Mouse (Mus musculus) CD4-positive helper T cell, adult 2 months (primary cell): ENCODE results near the gene Cyb5rl.

Experiments used
- DNase-seq: peaks from one replicate; pipeline ENCODE4 v3.0.0-alpha.2; 2012; ENCODE audit warnings: low read depth, missing footprints, low spot score

Cyb5rl gene

GRCm38 (mm10) chr4:107061560-107061959 lies 5.2 kb upstream of the Cyb5rl start:
- DNase-seq: no peak

- DNase-seq: no peak
Measured at GRCm38 (mm10) chr4:107063214-107063613, 3.6 kb upstream of the Cyb5rl start.

- no peak for DNase-seq
Measured at GRCm38 (mm10) chr4:107064394-107065098, 2.2 kb upstream of the Cyb5rl start.

- no peak for DNase-seq
Measured at GRCm38 (mm10) chr4:107067151-107067840, 508 bp downstream of the Cyb5rl start.

GRCm38 (mm10) chr4:107072343-107072742 lies 5.6 kb downstream of the Cyb5rl start:
- DNase-seq: no peak

GRCm38 (mm10) chr4:107075456-107075855 lies 8.7 kb downstream of the Cyb5rl start:
- DNase-seq: no peak

- DNase-seq: no peak
Measured at GRCm38 (mm10) chr4:107078894-107079293, 12.1 kb downstream of the Cyb5rl start.

GRCm38 (mm10) chr4:107079716-107080115 lies 12.9 kb downstream of the Cyb5rl start:
- DNase-seq: no peak

- DNase-seq: no peak
Measured at GRCm38 (mm10) chr4:107082185-107082584, 15.4 kb downstream of the Cyb5rl start.

- no peak for DNase-seq
Measured at GRCm38 (mm10) chr4:107083126-107083525, 16.3 kb downstream of the Cyb5rl start.

- no peak for DNase-seq
Measured at GRCm38 (mm10) chr4:107084343-107084742, 17.6 kb downstream of the Cyb5rl start.

- no peak for DNase-seq
Measured at GRCm38 (mm10) chr4:107084858-107085257, 18.1 kb downstream of the Cyb5rl start.

- DNase-seq: no peak
Measured at GRCm38 (mm10) chr4:107091696-107092095, 24.9 kb downstream of the Cyb5rl start.

GRCm38 (mm10) chr4:107094484-107095187 lies 27.8 kb downstream of the Cyb5rl start:
- no peak for DNase-seq

GRCm38 (mm10) chr4:107096043-107096442 lies 29.3 kb downstream of the Cyb5rl start:
- DNase-seq: no peak

- DNase-seq: no peak
Measured at GRCm38 (mm10) chr4:107096841-107097373, 30.1 kb downstream of the Cyb5rl start, which contains the start of gene Cdcp2. Gene Cdcp2, plus strand, starts transcription at chr4:107096891.

GRCm38 (mm10) chr4:107097871-107098270 lies 31.1 kb downstream of the Cyb5rl start:
- no peak for DNase-seq

- DNase-seq: no peak
Measured at GRCm38 (mm10) chr4:107098375-107098774, 31.6 kb downstream of the Cyb5rl start.

GRCm38 (mm10) chr4:107098791-107099525 lies 32.2 kb downstream of the Cyb5rl start:
- DNase-seq: no peak

- no peak for DNase-seq
Measured at GRCm38 (mm10) chr4:107102220-107102619, 35.4 kb downstream of the Cyb5rl start.

- no peak for DNase-seq
Measured at GRCm38 (mm10) chr4:107106777-107107176, 40.0 kb downstream of the Cyb5rl start.
